Mouse (Mus musculus): ENCODE measurements at regions not wholly inside any gene's neighbourhood (a gene's known extent, or its start where the extent isn't known, plus 50 kb on each side); places are given as distances from the start of the nearest gene placed in this dataset.
"Not testable (repeated sequence)": the region's sequence is repeated elsewhere in the genome, so short reads cannot be mapped to it uniquely, and the experiment has no call there.

- DNase-seq, result peak; percentile 32
Measured at GRCm38 (mm10) chr8:52158176-52158575, 1353.4 kb upstream of the Aga start.

DNA sequence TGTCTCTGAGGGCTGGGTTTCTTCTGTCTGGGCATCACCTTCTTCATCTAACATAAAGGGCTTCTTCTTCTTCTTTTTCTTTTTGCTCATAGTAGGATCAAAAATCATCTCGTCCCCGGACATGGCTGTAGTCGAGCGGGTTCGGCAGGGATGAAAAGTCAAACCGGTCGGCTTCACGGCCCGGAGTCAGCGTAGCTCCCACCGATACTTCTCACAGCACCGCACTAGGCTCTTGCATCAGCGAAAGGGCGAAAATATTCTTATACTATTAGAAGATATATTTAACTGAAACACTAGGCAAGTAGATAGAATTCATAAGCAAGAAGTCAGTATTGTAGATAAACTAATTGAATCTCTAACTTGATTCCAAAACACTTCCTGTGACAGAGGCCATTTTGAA, 1314.6 kb upstream of the Aga start:
- not testable (repeated sequence) for DNase-seq

DNA sequence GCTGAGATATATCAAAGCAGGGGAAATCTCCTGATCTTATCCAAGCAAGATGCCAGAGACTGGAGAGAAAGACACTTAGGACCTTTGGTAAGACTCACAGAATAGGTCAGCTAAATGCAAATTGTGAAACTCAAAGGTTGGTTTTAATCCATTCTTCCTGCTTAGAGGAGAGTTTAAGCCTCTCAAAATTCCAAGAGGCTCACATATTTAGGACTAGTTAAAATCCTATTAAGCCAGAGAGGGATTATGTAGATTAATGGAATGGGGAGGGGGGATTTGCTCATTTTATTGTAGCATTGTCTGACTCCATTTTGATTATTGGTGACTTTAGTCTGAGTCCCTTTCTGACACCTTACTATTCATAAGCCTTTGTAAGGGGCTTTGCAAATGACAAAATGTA, 1284.0 kb upstream of the Aga start:
- no peak for DNase-seq

- no peak for DNase-seq
Measured at GRCm38 (mm10) chr8:52256055-52256454, 1255.5 kb upstream of the Aga start.
